Mouse (Mus musculus): ENCODE results near the gene Ninj1.

The Ninj1 gene

GRCm38 (mm10) chr13:49187288-49188218 lies at the start of gene Ninj1:
Gene Ninj1, plus strand, starts transcription at chr13:49187485.
- peak; percentile 63 for DNase-seq (ENCODE audit: low spot score)

GRCm38 (mm10) chr13:49140567-49140966 lies 46.7 kb upstream of the Ninj1 start:
- no peak for DNase-seq (ENCODE audit: low spot score)

- no peak for DNase-seq (ENCODE audit: low spot score)
These were observed 44.9 kb upstream of the Ninj1 start for GRCm38 (mm10) chr13:49142396-49142795.

GRCm38 (mm10) chr13:49143323-49143722 lies 44.0 kb upstream of the Ninj1 start:
- DNase-seq (ENCODE audit: low spot score) = no peak

GRCm38 (mm10) chr13:49144451-49144850 lies 42.8 kb upstream of the Ninj1 start:
- DNase-seq (ENCODE audit: low spot score) = no peak

GRCm38 (mm10) chr13:49145396-49145795 lies 41.9 kb upstream of the Ninj1 start:
- no peak for DNase-seq (ENCODE audit: low spot score)

- no peak for DNase-seq (ENCODE audit: low spot score)
These were observed 41.1 kb upstream of the Ninj1 start for GRCm38 (mm10) chr13:49146040-49146697.

- no peak for DNase-seq (ENCODE audit: low spot score)
These were observed 40.6 kb upstream of the Ninj1 start for GRCm38 (mm10) chr13:49146698-49147006.

- peak; percentile 28 for DNase-seq (ENCODE audit: low spot score)
These were observed 40.1 kb upstream of the Ninj1 start for GRCm38 (mm10) chr13:49147007-49147857.

GRCm38 (mm10) chr13:49147858-49148226 lies 39.4 kb upstream of the Ninj1 start, which contains the start of gene Wnk2:
Gene Wnk2, minus strand, starts transcription at chr13:49148014.
- no peak for DNase-seq (ENCODE audit: low spot score)

GRCm38 (mm10) chr13:49148687-49149086 lies 38.6 kb upstream of the Ninj1 start:
- no peak for DNase-seq (ENCODE audit: low spot score)

GRCm38 (mm10) chr13:49154028-49154427 lies 33.3 kb upstream of the Ninj1 start:
- DNase-seq (ENCODE audit: low spot score) = no peak

GRCm38 (mm10) chr13:49154621-49155020 lies 32.7 kb upstream of the Ninj1 start:
- DNase-seq (ENCODE audit: low spot score) = no peak

- DNase-seq (ENCODE audit: low spot score) = no peak
These were observed 30.6 kb upstream of the Ninj1 start for GRCm38 (mm10) chr13:49156645-49157044.

- DNase-seq (ENCODE audit: low spot score) = no peak
These were observed 29.1 kb upstream of the Ninj1 start for GRCm38 (mm10) chr13:49158040-49158713.

- no peak for DNase-seq (ENCODE audit: low spot score)
These were observed 26.0 kb upstream of the Ninj1 start for GRCm38 (mm10) chr13:49161236-49161635.

- no peak for DNase-seq (ENCODE audit: low spot score)
These were observed 24.6 kb upstream of the Ninj1 start for GRCm38 (mm10) chr13:49162722-49163121.

- no peak for DNase-seq (ENCODE audit: low spot score)
These were observed 23.6 kb upstream of the Ninj1 start for GRCm38 (mm10) chr13:49163645-49164044.

GRCm38 (mm10) chr13:49167081-49167480 lies 20.2 kb upstream of the Ninj1 start:
- DNase-seq (ENCODE audit: low spot score) = no peak

- peak; percentile 90 for DNase-seq (ENCODE audit: low spot score)
These were observed 17.7 kb upstream of the Ninj1 start for GRCm38 (mm10) chr13:49169448-49170207.

GRCm38 (mm10) chr13:49170623-49171022 lies 16.7 kb upstream of the Ninj1 start:
- DNase-seq (ENCODE audit: low spot score) = no peak

Measured in ovary, postnatal 10 days (tissue).